Mouse (Mus musculus) cortical plate, adult 2 months (tissue): Measurements from ENCODE around the gene Spats2l. TPM values are rescaled to one million over a fixed set of nuclear protein-coding genes. Genes with fewer than 3 reads are reported as not detected.

Experiments used
- H3K27ac ChIP-seq: fragments of 200-500 bp; 2 replicates; pipeline ENCODE4 v1.5.1; 2012; ENCODE audit warnings: low read length, control low read depth, inconsistent platforms; ENCODE audit not compliant: insufficient read depth
- H3K4me1 ChIP-seq: fragments of 200-500 bp; 2 replicates; pipeline ENCODE4 v1.6.1; 2011; ENCODE audit warnings: low read length; ENCODE audit not compliant: control insufficient read depth, insufficient read depth
- H3K4me3 ChIP-seq: fragments of 200-500 bp; 2 replicates; pipeline ENCODE4 v1.5.1; 2011; ENCODE audit warnings: mild to moderate bottlenecking, low read length, control low read depth; ENCODE audit not compliant: insufficient read depth
- CTCF ChIP-seq: fragments of 200-500 bp; IDR thresholded peaks from 2 replicates; pipeline ENCODE4 v1.5.1; 2011; ENCODE audit warnings: mild to moderate bottlenecking, control low read depth, low read length; ENCODE audit not compliant: insufficient read depth; ENCODE audit errors: extremely low read depth
- POLR2A ChIP-seq: fragments of 200-500 bp; IDR thresholded peaks from 2 replicates; pipeline ENCODE4 v1.6.1; 2011; ENCODE audit warnings: mild to moderate bottlenecking, low read length, control low read depth; ENCODE audit not compliant: insufficient read depth; ENCODE audit errors: extremely low read depth
- polyA plus RNA-seq: library from polyadenylated mRNA; depleted of rRNA; stranded (reverse); fragments of >200 nt; gene quantifications from 2 replicates; pipeline ENCODE4 v1.2.3, GENCODE M21; 2012

Gene Spats2l
- polyA plus RNA-seq, 1 experiment, result 27.4 TPM

- TF ChIP-seq CTCF (no peak), POLR2A (no peak)
- Histone ChIP-seq H3K4me1 (peaks cover 10% of the 10 kb centered on the region), H3K4me3 (no peak overlapping the region), H3K27ac (no peak overlapping the region)
Measured at GRCm38 (mm10) chr1:57817103-57817502, 43.1 kb downstream of the Spats2l start.

- H3K27ac ChIP-seq, result no peak overlapping the region
- TF ChIP-seq CTCF (no peak), POLR2A (no peak)
- H3K4me1 ChIP-seq, result peaks cover 15% of the 10 kb centered on the region
- H3K4me3 ChIP-seq, result no peak overlapping the region
Measured at GRCm38 (mm10) chr1:57820428-57820997, 46.6 kb downstream of the Spats2l start.

- peaks cover 12% of the 10 kb centered on the region for H3K4me1 ChIP-seq
- H3K4me3 ChIP-seq, result no peak overlapping the region
- H3K27ac ChIP-seq, result no peak overlapping the region; the same call in none of the 2 replicates
- TF ChIP-seq POLR2A (no peak), CTCF (no peak)
Measured at GRCm38 (mm10) chr1:57824966-57825759, 51.2 kb downstream of the Spats2l start.

GRCm38 (mm10) chr1:57826245-57826644, 52.3 kb downstream of the Spats2l start:
- no peak for TF ChIP-seq CTCF
- no peak for TF ChIP-seq POLR2A
- Histone ChIP-seq H3K4me3 (no peak overlapping the region), H3K27ac (no peak overlapping the region), H3K4me1 (peaks cover 7% of the 10 kb centered on the region)

- Histone ChIP-seq H3K27ac (no peak overlapping the region), H3K4me3 (no peak overlapping the region), H3K4me1 (no peaks in the 10 kb centered on the region; the same call in 1 of the 2 replicates)
- TF ChIP-seq CTCF, result no peak
- no peak for TF ChIP-seq POLR2A
Measured at GRCm38 (mm10) chr1:57833145-57833544, 59.2 kb downstream of the Spats2l start.

GRCm38 (mm10) chr1:57835128-57835527, 61.2 kb downstream of the Spats2l start:
- Histone ChIP-seq H3K27ac (no peak overlapping the region), H3K4me1 (no peaks in the 10 kb centered on the region; the same call in 1 of the 2 replicates), H3K4me3 (no peak overlapping the region)
- TF ChIP-seq POLR2A (no peak), CTCF (no peak)

GRCm38 (mm10) chr1:57836686-57837317, 62.8 kb downstream of the Spats2l start:
- no peak overlapping the region for H3K27ac ChIP-seq
- TF ChIP-seq CTCF (no peak), POLR2A (no peak)
- H3K4me1 ChIP-seq, result no peaks in the 10 kb centered on the region; the same call in 1 of the 2 replicates
- no peak overlapping the region for H3K4me3 ChIP-seq

- TF ChIP-seq POLR2A, result no peak
- no peak overlapping the region for H3K4me3 ChIP-seq
- H3K4me1 ChIP-seq, result no peaks in the 10 kb centered on the region; the same call in 1 of the 2 replicates
- H3K27ac ChIP-seq, result no peak overlapping the region
Measured at GRCm38 (mm10) chr1:57839863-57840262, 65.9 kb downstream of the Spats2l start.

- no peak overlapping the region for H3K4me3 ChIP-seq
- TF ChIP-seq CTCF (no peak), POLR2A (no peak)
- no peak overlapping the region for H3K27ac ChIP-seq
- H3K4me1 ChIP-seq, result no peaks in the 10 kb centered on the region; the same call in 1 of the 2 replicates
Measured at GRCm38 (mm10) chr1:57845054-57845722, 71.2 kb downstream of the Spats2l start.
